Mouse (Mus musculus) forelimb bud, embryonic 11.5 days (tissue): ENCODE measurements around the gene Cdkl1.

Experiments
- DNase-seq: peaks from one replicate; pipeline ENCODE4 v3.0.0-alpha.2; 2012; ENCODE audit warnings: low read depth, low spot score

Gene Cdkl1

GRCm38 (mm10) chr12:69751864-69752341 lies 39.2 kb downstream of the Cdkl1 start:
- peak; percentile 67 for DNase-seq

- DNase-seq: no peak
These were observed 46.9 kb downstream of the Cdkl1 start for GRCm38 (mm10) chr12:69744138-69744537.

GRCm38 (mm10) chr12:69741965-69742364 lies 49.1 kb downstream of the Cdkl1 start:
- no peak for DNase-seq

- DNase-seq: no peak
These were observed 57.1 kb downstream of the Cdkl1 start for GRCm38 (mm10) chr12:69733923-69734322.

- DNase-seq: peak; percentile 37
These were observed 57.5 kb downstream of the Cdkl1 start for GRCm38 (mm10) chr12:69733518-69733917.

GRCm38 (mm10) chr12:69732221-69732620 lies 58.8 kb downstream of the Cdkl1 start:
- no peak for DNase-seq

GRCm38 (mm10) chr12:69730306-69730705 lies 60.8 kb downstream of the Cdkl1 start:
- DNase-seq: no peak

GRCm38 (mm10) chr12:69729246-69729645 lies 61.8 kb downstream of the Cdkl1 start:
- no peak for DNase-seq

GRCm38 (mm10) chr12:69724711-69725460 lies 66.2 kb downstream of the Cdkl1 start, which contains the start of the genes L2hgdh and Atp5s:
TSS of gene L2hgdh (minus strand) at chr12:69724873.
TSS of gene Atp5s (plus strand) at chr12:69724950.
- peak; percentile 91 for DNase-seq

- DNase-seq: no peak
These were observed 66.9 kb downstream of the Cdkl1 start for GRCm38 (mm10) chr12:69724018-69724710.

- no peak for DNase-seq
These were observed 67.7 kb downstream of the Cdkl1 start for GRCm38 (mm10) chr12:69723376-69723775.

GRCm38 (mm10) chr12:69722857-69723256 lies 68.2 kb downstream of the Cdkl1 start:
- DNase-seq: no peak

GRCm38 (mm10) chr12:69713628-69714027 lies 77.4 kb downstream of the Cdkl1 start:
- no peak for DNase-seq

GRCm38 (mm10) chr12:69704799-69705458 lies 86.1 kb downstream of the Cdkl1 start:
- no peak for DNase-seq

GRCm38 (mm10) chr12:69698352-69698751 lies 92.7 kb downstream of the Cdkl1 start:
- DNase-seq: no peak
